Mouse (Mus musculus) brain, embryonic 14.5 days (tissue): ENCODE results near the gene Ctnnbip1. TPM values are rescaled to one million over a fixed set of nuclear protein-coding genes. Genes with fewer than 3 reads are reported as not detected.
"Not testable (repeated sequence)": the region's sequence is repeated elsewhere in the genome, so short reads cannot be mapped to it uniquely, and the experiment has no call there.

Experiments
- DNase-seq: peaks from one replicate; pipeline ENCODE4 v3.0.0-alpha.2; 2011; ENCODE audit warnings: low read depth
- CTCF ChIP-seq: fragments of 200-500 bp; IDR thresholded peaks from 2 replicates; pipeline ENCODE4 v1.5.1; 2012; ENCODE audit warnings: inconsistent platforms, mild to moderate bottlenecking, moderate library complexity, borderline replicate concordance; ENCODE audit not compliant: insufficient read depth, insufficient read length; ENCODE audit errors: extremely low read depth
- POLR2A ChIP-seq: fragments of 200-500 bp; IDR thresholded peaks from 2 replicates; pipeline ENCODE4 v1.6.1; 2012; ENCODE audit warnings: mild to moderate bottlenecking, inconsistent platforms, borderline replicate concordance; ENCODE audit not compliant: poor library complexity, insufficient read depth, insufficient read length, severe bottlenecking; ENCODE audit errors: extremely low read depth
- polyA plus RNA-seq: library from polyadenylated mRNA; depleted of rRNA; stranded (reverse); fragments of >200 nt; gene quantifications from 2 replicates; pipeline ENCODE4 v1.2.3, GENCODE M21; 2012; rRNA removed

Gene Ctnnbip1
- polyA plus RNA-seq, 1 experiment, result 62.8 TPM

DNA sequence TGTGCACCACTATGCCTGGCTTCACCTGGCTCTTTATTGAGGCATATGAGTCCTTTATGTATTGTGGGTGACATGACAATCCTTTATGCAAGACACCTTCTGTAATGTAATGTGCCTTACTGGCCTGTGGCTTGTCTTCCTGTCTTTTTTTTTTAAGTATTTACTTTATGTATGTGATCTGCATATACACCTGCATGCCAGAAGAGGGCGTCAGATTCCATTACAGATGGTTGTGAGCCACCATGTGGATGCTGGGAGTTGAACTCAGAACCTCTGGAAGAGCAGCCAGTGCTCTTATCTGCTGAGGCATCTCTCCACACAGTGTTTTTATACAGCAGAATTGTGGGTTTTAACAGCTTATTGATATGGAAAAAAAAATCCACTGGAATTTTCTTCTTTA, 85.8 kb downstream of the Ctnnbip1 start:
- TF ChIP-seq POLR2A, result no peak
- TF ChIP-seq CTCF, result no peak
- DNase-seq, result no peak

DNA sequence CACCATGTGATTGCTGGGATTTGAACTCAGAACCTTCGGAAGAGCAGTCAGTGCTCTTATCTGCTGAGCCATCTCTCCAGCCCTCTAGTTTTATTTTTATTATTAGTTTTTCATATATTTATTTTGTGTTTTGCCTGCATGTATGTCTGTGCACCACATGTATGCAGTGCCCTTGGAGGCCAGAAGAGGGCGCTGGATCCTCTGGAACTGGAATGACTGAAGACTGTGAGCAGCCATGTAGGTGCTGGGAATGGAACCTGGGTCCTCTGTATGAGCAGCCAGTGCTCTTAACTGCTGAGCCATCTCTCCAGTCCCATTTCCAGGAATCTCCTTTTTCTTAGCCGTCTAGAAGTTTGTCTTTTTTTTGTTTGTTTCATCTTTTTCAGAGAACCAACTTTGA, 86.5 kb downstream of the Ctnnbip1 start:
- no peak for DNase-seq
- TF ChIP-seq POLR2A (no peak), CTCF (no peak)

DNA sequence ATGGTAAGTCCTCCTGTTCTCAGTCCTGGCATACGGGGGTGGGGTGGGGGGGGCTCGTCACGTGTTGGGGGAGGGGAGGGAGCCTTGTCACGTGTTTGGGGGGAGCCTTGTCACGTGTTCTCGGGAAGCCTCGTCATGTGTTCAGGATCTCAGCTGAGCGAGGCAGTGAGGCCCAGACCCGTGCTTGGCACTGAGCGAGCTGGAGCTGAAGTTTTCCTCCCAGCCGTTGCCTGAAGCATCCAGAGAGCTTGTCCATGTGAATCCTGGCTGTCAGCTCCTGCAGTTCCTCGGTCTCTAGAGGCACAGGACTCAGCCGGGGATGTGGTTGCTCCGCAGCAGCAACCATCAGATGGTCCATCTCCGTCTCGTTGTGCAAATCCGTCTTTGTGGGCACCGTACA, 88.0 kb downstream of the Ctnnbip1 start:
- DNase-seq, result no peak
- TF ChIP-seq POLR2A (no peak), CTCF (no peak)

DNA sequence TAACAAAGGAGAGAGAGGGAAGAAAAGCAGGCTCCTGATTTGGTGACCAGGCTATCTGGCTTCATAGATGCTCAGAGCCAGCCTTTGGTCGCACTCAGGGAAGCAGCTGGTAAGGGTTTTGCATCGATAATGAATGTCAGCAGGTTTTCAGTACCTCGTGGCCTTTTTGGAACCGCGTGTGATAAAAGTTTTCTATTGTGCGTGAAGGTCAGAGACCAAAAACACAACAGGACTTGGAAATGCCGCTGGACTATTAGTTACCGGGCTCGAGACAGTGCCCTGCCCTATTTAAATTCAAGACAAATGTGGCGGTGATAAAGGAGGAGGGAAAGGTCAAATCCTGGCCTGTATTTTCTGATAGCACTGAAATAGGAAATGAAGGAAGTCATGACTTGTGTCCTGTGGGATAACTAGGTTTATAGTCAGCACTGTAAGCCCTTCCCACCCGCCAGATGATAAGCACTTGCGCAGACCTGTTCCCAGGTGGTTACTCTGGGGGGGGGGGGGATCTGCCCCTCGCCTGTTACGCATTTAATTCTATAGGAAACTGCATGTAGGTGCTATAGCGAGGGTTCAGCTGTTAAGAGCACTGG, 88.8 kb downstream of the Ctnnbip1 start:
- no peak for DNase-seq
- no peak for TF ChIP-seq CTCF
- no peak for TF ChIP-seq POLR2A

DNA sequence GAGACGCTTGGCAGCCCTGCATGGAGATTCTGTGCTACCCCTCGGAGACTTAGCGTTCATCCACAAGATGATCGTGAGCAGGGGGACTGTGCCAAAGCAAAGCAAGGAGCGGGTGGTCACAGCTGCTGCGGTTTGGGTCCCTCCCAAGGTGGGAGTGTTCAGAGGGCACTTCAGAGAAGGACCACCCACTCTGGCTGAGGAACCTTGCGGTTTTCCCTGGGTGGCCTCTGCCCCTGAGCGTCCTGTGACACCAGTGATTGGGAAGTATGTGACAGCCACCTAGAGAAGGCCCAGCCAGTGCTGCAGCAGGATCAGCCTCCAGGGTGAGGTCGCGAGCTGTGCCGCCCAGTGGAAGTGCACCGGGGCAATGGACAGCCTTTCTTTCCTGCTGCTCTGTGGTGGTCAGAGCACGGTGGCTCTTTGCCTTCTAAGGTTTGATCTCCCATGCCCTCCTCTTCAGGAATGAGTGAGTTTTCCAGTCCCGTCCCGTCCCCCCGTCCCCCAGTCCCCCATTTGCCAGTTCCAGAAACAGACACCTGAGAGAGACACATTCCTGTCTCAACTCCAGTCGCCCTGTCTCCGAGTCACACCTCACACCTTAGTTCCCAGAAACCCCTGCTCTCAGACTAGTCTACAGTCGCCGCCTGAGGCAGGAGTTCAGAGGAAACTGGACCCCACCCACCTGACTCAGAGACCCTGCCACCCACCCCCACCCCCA, 89.7 kb downstream of the Ctnnbip1 start:
- DNase-seq, result peak; percentile 56
- TF ChIP-seq POLR2A, result no peak
- TF ChIP-seq CTCF, result no peak

DNA sequence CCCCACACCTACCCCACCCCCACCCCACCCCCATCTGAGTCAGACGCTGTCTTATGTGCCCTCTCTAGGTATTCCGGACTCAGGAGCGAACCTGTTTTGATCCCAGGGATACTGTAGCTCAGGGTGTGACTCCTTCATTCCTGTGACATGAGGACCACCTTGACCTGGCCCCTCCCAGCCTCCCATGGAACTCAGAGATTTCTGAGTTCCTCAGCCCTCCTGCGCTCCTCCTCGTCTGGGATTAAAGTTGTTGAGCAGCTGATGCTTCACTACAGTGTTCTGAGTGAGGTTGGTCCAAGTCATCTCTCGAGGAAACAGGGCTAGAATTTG, 90.2 kb downstream of the Ctnnbip1 start:
- no peak for TF ChIP-seq CTCF
- DNase-seq, result no peak

DNA sequence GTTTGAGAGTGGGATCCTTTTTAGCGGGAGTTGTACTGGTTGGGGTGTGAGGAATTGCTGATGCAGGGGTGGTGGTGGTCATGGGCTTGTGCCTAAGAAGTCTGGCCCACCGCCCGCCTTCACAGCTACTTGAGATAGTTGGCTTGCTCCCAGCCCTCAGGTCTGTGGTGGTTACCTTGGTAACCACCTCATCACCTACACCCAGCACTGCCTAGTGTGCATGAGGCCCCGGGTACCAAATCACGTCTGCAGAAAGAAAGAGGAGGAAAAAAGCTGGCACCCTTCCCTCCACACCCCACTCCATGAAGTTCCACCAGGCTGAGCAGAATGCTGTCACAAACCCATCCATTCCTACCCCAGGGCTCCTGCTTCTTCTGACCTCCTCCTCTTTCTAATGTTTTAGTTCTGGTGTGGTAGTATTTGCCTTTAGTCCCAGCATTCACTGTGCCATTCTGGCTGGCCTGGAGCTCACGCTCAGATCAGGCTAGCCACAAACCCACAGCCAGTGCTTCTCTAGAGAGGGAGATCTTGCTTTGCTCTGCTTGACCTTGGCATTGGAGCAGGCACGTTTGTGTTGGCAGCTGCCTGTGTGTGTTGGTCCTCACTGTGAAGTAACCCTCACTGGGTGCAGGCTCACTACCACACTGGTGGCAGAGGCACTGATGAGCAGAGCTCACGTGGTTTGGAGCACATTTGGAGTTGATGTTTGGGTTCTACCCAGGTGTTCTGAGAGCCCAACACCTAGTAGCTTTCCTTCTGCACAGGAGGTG, 91.4 kb downstream of the Ctnnbip1 start:
- TF ChIP-seq CTCF (no peak), POLR2A (no peak)
- peak; percentile 82 for DNase-seq

DNA sequence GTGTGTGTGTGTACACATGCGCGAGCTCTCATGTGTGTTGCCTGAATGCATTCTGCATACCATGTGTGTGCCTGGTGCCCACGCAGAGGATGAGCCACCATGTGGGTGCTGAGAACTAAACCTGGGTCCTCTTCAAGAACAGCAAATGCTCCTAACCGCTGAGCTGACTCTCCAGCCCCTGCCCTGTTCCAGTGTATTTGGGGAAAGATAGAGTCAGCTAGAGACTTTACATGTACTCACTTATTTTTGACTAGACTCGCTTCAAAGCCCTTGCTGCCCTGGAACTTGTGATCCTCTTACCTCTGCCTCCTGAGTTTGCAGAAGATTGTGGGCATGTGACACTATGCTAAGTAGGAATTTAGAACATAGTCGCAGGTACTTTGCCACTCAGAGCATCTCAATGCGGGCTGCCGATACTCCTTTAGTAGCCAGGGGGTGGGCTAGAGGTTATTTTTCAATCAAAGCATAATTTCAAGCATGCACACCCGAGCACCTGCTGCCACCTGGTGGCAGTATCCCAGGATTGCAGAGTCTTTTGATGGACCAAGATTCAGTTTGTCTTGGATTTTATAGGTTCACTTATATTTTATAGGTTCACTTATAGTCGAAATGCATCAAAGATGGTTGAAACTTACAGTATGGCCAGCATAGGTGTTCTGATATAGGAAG, 93.5 kb downstream of the Ctnnbip1 start:
- TF ChIP-seq POLR2A, result no peak
- peak; percentile 83; the same call in 1 of the 2 replicates for TF ChIP-seq CTCF
- peak; percentile 74 for DNase-seq

DNA sequence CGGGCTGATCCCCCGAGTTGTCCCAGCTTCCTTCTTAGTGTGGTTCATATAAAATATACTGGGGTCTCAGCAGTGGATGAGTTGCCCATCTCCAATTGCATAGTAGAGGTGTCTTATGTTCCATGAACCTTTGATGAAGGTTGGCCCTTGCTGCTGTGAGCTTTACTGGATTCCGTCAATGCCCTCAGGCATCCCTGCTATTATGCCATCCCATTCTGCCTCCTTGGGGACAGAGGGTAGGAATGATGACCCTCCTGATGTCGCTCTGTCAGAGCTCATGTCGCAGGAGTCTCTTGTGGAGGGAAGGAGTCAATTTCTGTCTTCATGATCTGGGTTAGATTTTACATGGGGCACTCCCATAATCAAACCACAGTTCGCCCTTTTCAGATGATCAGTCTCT, 95.5 kb downstream of the Ctnnbip1 start:
- not testable (repeated sequence) for DNase-seq

DNA sequence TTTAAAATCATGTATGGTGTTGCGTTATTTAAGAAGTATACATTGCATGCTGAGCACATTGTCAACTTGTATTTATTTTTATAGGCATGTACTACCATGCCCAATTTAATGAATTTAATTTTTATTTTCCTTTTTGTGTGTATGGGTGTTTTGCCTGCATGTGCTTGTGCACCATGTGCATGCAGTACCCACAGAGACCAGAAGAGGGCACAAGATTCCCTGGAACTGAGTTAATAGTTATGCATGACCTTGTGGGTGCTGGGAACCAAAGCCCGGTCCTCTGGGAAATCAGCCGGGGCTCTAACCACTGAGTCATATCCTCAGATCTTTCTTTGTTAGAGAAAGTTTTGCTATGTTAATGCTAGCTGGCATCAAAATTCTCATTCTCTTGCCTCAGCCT, 96.8 kb downstream of the Ctnnbip1 start:
- DNase-seq, result no peak
- TF ChIP-seq POLR2A (no peak), CTCF (peak; percentile 26; the same call in 1 of the 2 replicates)

Other genes starting within 250 kb of the Ctnnbip1 start
- 189 and 232 TPM in 2 replicates for gene Kif1b, start 210.5 kb upstream of the Ctnnbip1 start, polyA plus RNA-seq
- 76.5 and 131 TPM in 2 replicates for gene Ube4b, start 91.5 kb upstream of the Ctnnbip1 start, polyA plus RNA-seq
- gene Rbp7, start 63.3 kb upstream of the Ctnnbip1 start, polyA plus RNA-seq, result 0.21 TPM in 1 of 2 replicates, not detected in the other
- not detected in 2 replicates for gene Tmem274, start 40.9 kb upstream of the Ctnnbip1 start, polyA plus RNA-seq
- 7.5 and 9.9 TPM in 2 replicates for gene Nmnat1, start 33.0 kb upstream of the Ctnnbip1 start, polyA plus RNA-seq
- gene Lzic, start 33.0 kb upstream of the Ctnnbip1 start, polyA plus RNA-seq, result 31.7 and 32.0 TPM in 2 replicates
- 51.4 and 145 TPM in 2 replicates for gene Clstn1, start 68.2 kb downstream of the Ctnnbip1 start, polyA plus RNA-seq
- gene Pik3cd, start 184.3 kb downstream of the Ctnnbip1 start, polyA plus RNA-seq, result 14.5 and 22.4 TPM in 2 replicates
- 67.6 and 74.0 TPM in 2 replicates for gene Tmem201, start 219.8 kb downstream of the Ctnnbip1 start, polyA plus RNA-seq